Mouse (Mus musculus): ENCODE data around the gene Cchcr1.

DNA sequence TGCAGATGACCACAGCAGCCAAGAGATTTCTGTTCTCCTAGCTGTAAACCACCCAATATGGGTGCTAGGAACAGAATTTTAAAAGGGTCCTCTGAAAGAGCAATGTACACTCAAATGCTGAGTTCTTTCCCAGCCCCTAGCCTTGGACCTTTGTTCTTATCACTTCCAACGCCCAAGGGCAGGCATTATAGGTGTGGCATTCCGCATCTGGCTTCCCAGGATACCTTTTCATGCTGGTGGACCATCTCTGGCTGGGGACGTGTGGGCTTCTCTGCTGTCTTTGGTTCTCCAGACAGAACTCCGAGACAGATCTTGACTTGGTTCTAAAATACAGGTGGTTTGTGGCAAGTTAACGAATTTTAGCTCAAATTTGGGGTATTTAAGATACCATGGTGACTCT, 14.1 kb upstream of the Cchcr1 start:
- TF ChIP-seq CTCF (IDR thresholded peaks at IDR 0.05), result no peak
- TF ChIP-seq EP300 (IDR thresholded peaks at IDR 0.05), result no peak

Data from lung, postnatal 0 days (tissue).